Mouse (Mus musculus) forebrain, embryonic 10.5 days (tissue): Measurements from ENCODE around the gene Drc1. TPM values are rescaled to one million over a fixed set of nuclear protein-coding genes. Genes with fewer than 3 reads are reported as not detected.

Source experiments
- DNase-seq: peaks from one replicate; pipeline ENCODE4 v3.0.0-alpha.2; 2017; ENCODE audit warnings: low spot score; ENCODE audit errors: extremely low spot score
- H3K27ac ChIP-seq: fragments of 300-500 bp; sonication (generic); 2 replicates; pipeline ENCODE4 v1.5.1; 2016; ENCODE audit warnings: mild to moderate bottlenecking
- H3K27me3 ChIP-seq: fragments of 300-500 bp; sonication (generic); 2 replicates; pipeline ENCODE4 v1.6.1; 2016; ENCODE audit warnings: mild to moderate bottlenecking; ENCODE audit not compliant: poor library complexity, severe bottlenecking
- H3K36me3 ChIP-seq: fragments of 300-500 bp; sonication (generic); replicated peaks from 2 replicates; pipeline ENCODE4 v1.6.1; 2016; ENCODE audit warnings: mild to moderate bottlenecking, moderate library complexity
- H3K4me1 ChIP-seq: fragments of 300-500 bp; sonication (generic); 2 replicates; pipeline ENCODE4 v1.6.1; 2016
- H3K4me3 ChIP-seq: fragments of 300-500 bp; sonication (generic); 2 replicates; pipeline ENCODE4 v1.5.1; 2016; ENCODE audit warnings: mild to moderate bottlenecking, moderate library complexity
- H3K9me3 ChIP-seq: fragments of 300-500 bp; sonication (generic); 2 replicates; pipeline ENCODE4 v1.6.1; 2016; ENCODE audit warnings: mild to moderate bottlenecking, moderate library complexity
- WGBS: fragments of 180-500 bp; shearing (Covaris S2); methylation state at CpG from one replicate; pipeline ENCODE4 v1.1.7; 2016; 5-methylcytosine and 5-hydroxymethylcytosine counted together
- polyA plus RNA-seq: library from polyadenylated mRNA; unstranded; fragments of >200 nt; fragmentation: Nextera tagmentation; extraction: Ambion mirVana; gene quantifications from 2 replicates; pipeline ENCODE4 v1.2.1, GENCODE M21; 2016

Drc1 gene
- polyA plus RNA-seq, 1 experiment from 2014 or later: 0.48 TPM

- H3K4me3 ChIP-seq: no peak overlapping the region
- no peaks in the 10 kb centered on the region for H3K9me3 ChIP-seq
- peaks cover 81% of the 10 kb centered on the region for H3K36me3 ChIP-seq
- H3K27ac ChIP-seq: no peak overlapping the region
- no peaks in the 10 kb centered on the region for H3K27me3 ChIP-seq
- no peak for DNase-seq
- H3K4me1 ChIP-seq: no peaks in the 10 kb centered on the region
- 92% methylated on average over 12 of the region's 12 CpGs for WGBS
Observed at GRCm38 (mm10) chr5:30255567-30256354, 25.4 kb upstream of the Drc1 start.

- H3K36me3 ChIP-seq: peaks cover 87% of the 10 kb centered on the region
- H3K4me1 ChIP-seq: no peaks in the 10 kb centered on the region
- no peaks in the 10 kb centered on the region for H3K27me3 ChIP-seq
- H3K4me3 ChIP-seq: no peak overlapping the region
- no peak overlapping the region for H3K27ac ChIP-seq
- WGBS: 95% methylated on average over 7 of the region's 7 CpGs
- DNase-seq: no peak
- H3K9me3 ChIP-seq: no peaks in the 10 kb centered on the region
Observed at GRCm38 (mm10) chr5:30258776-30259175, 22.4 kb upstream of the Drc1 start.

GRCm38 (mm10) chr5:30270571-30271190, 10.5 kb upstream of the Drc1 start:
- no peak for DNase-seq
- Histone ChIP-seq H3K9me3 (no peaks in the 10 kb centered on the region), H3K27ac (no peak overlapping the region), H3K36me3 (peaks cover 33% of the 10 kb centered on the region), H3K4me3 (no peak overlapping the region), H3K27me3 (no peaks in the 10 kb centered on the region), H3K4me1 (peaks cover 9% of the 10 kb centered on the region)
- WGBS: 89% methylated on average over 11 of the region's 11 CpGs

GRCm38 (mm10) chr5:30271599-30272281, 9.4 kb upstream of the Drc1 start:
- DNase-seq: no peak
- Histone ChIP-seq H3K9me3 (no peaks in the 10 kb centered on the region), H3K27ac (no peak overlapping the region), H3K27me3 (no peaks in the 10 kb centered on the region), H3K4me1 (peaks cover 10% of the 10 kb centered on the region), H3K36me3 (peaks cover 22% of the 10 kb centered on the region), H3K4me3 (no peak overlapping the region)
- WGBS: 94% methylated on average over 11 of the region's 11 CpGs

- WGBS: 83% methylated on average over 2 of the region's 2 CpGs
Observed at GRCm38 (mm10) chr5:30276361-30276760, 4.8 kb upstream of the Drc1 start.

GRCm38 (mm10) chr5:30278952-30279351, 2.2 kb upstream of the Drc1 start:
- no peak for DNase-seq
- Histone ChIP-seq H3K36me3 (no peaks in the 10 kb centered on the region), H3K4me1 (peaks cover 21% of the 10 kb centered on the region), H3K9me3 (no peaks in the 10 kb centered on the region), H3K4me3 (no peak overlapping the region), H3K27me3 (peaks cover 7% of the 10 kb centered on the region), H3K27ac (no peak overlapping the region)
- WGBS: 84% methylated on average over 3 of the region's 3 CpGs

More at GRCm38 (mm10) chr5:30276361-30276760, 4.8 kb upstream of the Drc1 start:
- H3K9me3 ChIP-seq: no peaks in the 10 kb centered on the region
- no peak overlapping the region for H3K27ac ChIP-seq
- no peaks in the 10 kb centered on the region; the same call in 1 of the 2 replicates for H3K27me3 ChIP-seq
- H3K4me1 ChIP-seq: peaks cover 18% of the 10 kb centered on the region
- no peak overlapping the region for H3K4me3 ChIP-seq
- no peak for DNase-seq
- no peaks in the 10 kb centered on the region for H3K36me3 ChIP-seq

GRCm38 (mm10) chr5:30279446-30279845, 1.7 kb upstream of the Drc1 start:
- Histone ChIP-seq H3K9me3 (no peaks in the 10 kb centered on the region), H3K27me3 (peaks cover 7% of the 10 kb centered on the region), H3K27ac (no peak overlapping the region), H3K4me3 (no peak overlapping the region), H3K36me3 (no peaks in the 10 kb centered on the region), H3K4me1 (peaks cover 21% of the 10 kb centered on the region)
- WGBS: 93% methylated on average over 4 of the region's 4 CpGs
- DNase-seq: no peak

GRCm38 (mm10) chr5:30280864-30281263, 324 bp upstream of the Drc1 start:
- Histone ChIP-seq H3K27me3 (peaks cover 7% of the 10 kb centered on the region), H3K27ac (no peak overlapping the region; the same call in 1 of the 2 replicates), H3K9me3 (peaks cover 11% of the 10 kb centered on the region; the same call in 1 of the 2 replicates), H3K4me1 (peaks cover 12% of the 10 kb centered on the region), H3K4me3 (peak overlapping the region; percentile 63), H3K36me3 (no peaks in the 10 kb centered on the region)
- WGBS: 25% methylated on average over 9 of the region's 9 CpGs
- DNase-seq: no peak

GRCm38 (mm10) chr5:30285944-30286799, 5.0 kb downstream of the Drc1 start:
- Histone ChIP-seq H3K27me3 (peaks cover 7% of the 10 kb centered on the region; the same call in 1 of the 2 replicates), H3K27ac (no peak overlapping the region), H3K4me3 (no peak overlapping the region), H3K4me1 (peaks cover 6% of the 10 kb centered on the region), H3K9me3 (peaks cover 11% of the 10 kb centered on the region; the same call in 1 of the 2 replicates), H3K36me3 (no peaks in the 10 kb centered on the region)
- 89% methylated on average over 10 of the region's 10 CpGs for WGBS
- DNase-seq: no peak

GRCm38 (mm10) chr5:30287106-30287882, 6.1 kb downstream of the Drc1 start:
- WGBS: 84% methylated on average over 9 of the region's 9 CpGs
- no peaks in the 10 kb centered on the region for H3K36me3 ChIP-seq
- peaks cover 3% of the 10 kb centered on the region; the same call in 1 of the 2 replicates for H3K27me3 ChIP-seq
- H3K9me3 ChIP-seq: peaks cover 11% of the 10 kb centered on the region; the same call in 1 of the 2 replicates
- no peak overlapping the region for H3K4me3 ChIP-seq
- H3K27ac ChIP-seq: no peak overlapping the region
- no peak for DNase-seq
- H3K4me1 ChIP-seq: no peaks in the 10 kb centered on the region

GRCm38 (mm10) chr5:30340815-30341214, 59.6 kb downstream of the Drc1 start:
- Histone ChIP-seq H3K36me3 (no peaks in the 10 kb centered on the region), H3K9me3 (no peaks in the 10 kb centered on the region), H3K4me3 (no peak overlapping the region), H3K4me1 (peaks cover 11% of the 10 kb centered on the region), H3K27ac (no peak overlapping the region), H3K27me3 (peaks cover 23% of the 10 kb centered on the region)
- WGBS: 83% methylated on average over 5 of the region's 5 CpGs
- no peak for DNase-seq
